Mouse (Mus musculus): ENCODE data around the gene Proser1. TPM values are rescaled to one million over a fixed set of nuclear protein-coding genes. Genes with fewer than 3 reads are reported as not detected.

Gene Proser1
- polyA plus RNA-seq, 1 experiment from 2014 or later = 4.3 TPM

- peaks cover 27% of the 10 kb centered on the region for H3K36me3 ChIP-seq (ENCODE audit: control insufficient read depth, insufficient read depth)
- no peak overlapping the region for H3K4me3 ChIP-seq (ENCODE audit: low read depth, low read length)
- H3K4me2 ChIP-seq (ENCODE audit: low read depth, low read length) = no peak overlapping the region
- H3K9ac ChIP-seq (ENCODE audit: low read depth, low read length) = no peak overlapping the region
- no peak for ATAC-seq (ENCODE audit: low read depth)
- H3K9me3 ChIP-seq (replicated peaks; ENCODE audit: control insufficient read depth, low read length) = no peaks in the 10 kb centered on the region
- 74% methylated on average over 4 of the region's 4 CpGs for WGBS (ENCODE audit: insufficient replicate concordance)
- no peaks in the 10 kb centered on the region for H3K27me3 ChIP-seq (ENCODE audit: control insufficient read depth, insufficient read depth, low read depth, low read length)
- H3K27ac ChIP-seq (ENCODE audit: low read length) = no peak overlapping the region
- H3K4me1 ChIP-seq (ENCODE audit: control insufficient read depth, low read depth, low read length) = peaks cover 2% of the 10 kb centered on the region
Measured at GRCm38 (mm10) chr3:53474179-53474578, 10.7 kb downstream of the Proser1 start.

- Histone ChIP-seq H3K27me3 (ENCODE audit: control insufficient read depth, insufficient read depth, low read depth, low read length) (no peaks in the 10 kb centered on the region), H3K27ac (ENCODE audit: low read length) (no peak overlapping the region), H3K4me1 (ENCODE audit: control insufficient read depth, low read depth, low read length) (no peaks in the 10 kb centered on the region), H3K9me3 (replicated peaks; ENCODE audit: control insufficient read depth, low read length) (no peaks in the 10 kb centered on the region), H3K36me3 (ENCODE audit: control insufficient read depth, insufficient read depth) (peaks cover 27% of the 10 kb centered on the region), H3K4me2 (ENCODE audit: low read depth, low read length) (no peak overlapping the region), H3K9ac (ENCODE audit: low read depth, low read length) (no peak overlapping the region), H3K4me3 (ENCODE audit: low read depth, low read length) (no peak overlapping the region)
- ATAC-seq (ENCODE audit: low read depth) = no peak
- WGBS (ENCODE audit: insufficient replicate concordance) = 40% methylated on average over 6 of the region's 6 CpGs
Measured at GRCm38 (mm10) chr3:53475889-53476288, 12.4 kb downstream of the Proser1 start.

GRCm38 (mm10) chr3:53477468-53477867 is 14.0 kb downstream of the Proser1 start:
- H3K36me3 ChIP-seq (ENCODE audit: control insufficient read depth, insufficient read depth) = peaks cover 23% of the 10 kb centered on the region
- no peak overlapping the region for H3K4me2 ChIP-seq (ENCODE audit: low read depth, low read length)
- H3K27ac ChIP-seq (ENCODE audit: low read length) = no peak overlapping the region
- H3K4me3 ChIP-seq (ENCODE audit: low read depth, low read length) = no peak overlapping the region
- no peaks in the 10 kb centered on the region for H3K9me3 ChIP-seq (replicated peaks; ENCODE audit: control insufficient read depth, low read length)
- WGBS (ENCODE audit: insufficient replicate concordance) = 87% methylated on average over 17 of the region's 17 CpGs
- H3K9ac ChIP-seq (ENCODE audit: low read depth, low read length) = no peak overlapping the region
- H3K4me1 ChIP-seq (ENCODE audit: control insufficient read depth, low read depth, low read length) = no peaks in the 10 kb centered on the region
- no peaks in the 10 kb centered on the region for H3K27me3 ChIP-seq (ENCODE audit: control insufficient read depth, insufficient read depth, low read depth, low read length)
- ATAC-seq (ENCODE audit: low read depth) = no peak

GRCm38 (mm10) chr3:53478419-53479046 is 15.1 kb downstream of the Proser1 start:
- Histone ChIP-seq H3K9ac (ENCODE audit: low read depth, low read length) (no peak overlapping the region), H3K27ac (ENCODE audit: low read length) (no peak overlapping the region), H3K9me3 (replicated peaks; ENCODE audit: control insufficient read depth, low read length) (no peaks in the 10 kb centered on the region), H3K4me3 (ENCODE audit: low read depth, low read length) (no peak overlapping the region), H3K36me3 (ENCODE audit: control insufficient read depth, insufficient read depth) (peaks cover 16% of the 10 kb centered on the region), H3K4me1 (ENCODE audit: control insufficient read depth, low read depth, low read length) (no peaks in the 10 kb centered on the region), H3K4me2 (ENCODE audit: low read depth, low read length) (no peak overlapping the region), H3K27me3 (ENCODE audit: control insufficient read depth, insufficient read depth, low read depth, low read length) (no peaks in the 10 kb centered on the region)
- ATAC-seq (ENCODE audit: low read depth) = no peak
- 86% methylated on average over 30 of the region's 30 CpGs for WGBS (ENCODE audit: insufficient replicate concordance)

- ATAC-seq (ENCODE audit: low read depth) = no peak
- Histone ChIP-seq H3K9ac (ENCODE audit: low read depth, low read length) (no peak overlapping the region), H3K27me3 (ENCODE audit: control insufficient read depth, insufficient read depth, low read depth, low read length) (no peaks in the 10 kb centered on the region), H3K36me3 (ENCODE audit: control insufficient read depth, insufficient read depth) (peaks cover 5% of the 10 kb centered on the region; the same call in 1 of the 2 replicates), H3K27ac (ENCODE audit: low read length) (no peak overlapping the region), H3K4me3 (ENCODE audit: low read depth, low read length) (no peak overlapping the region), H3K4me1 (ENCODE audit: control insufficient read depth, low read depth, low read length) (no peaks in the 10 kb centered on the region; the same call in 1 of the 2 replicates), H3K4me2 (ENCODE audit: low read depth, low read length) (no peak overlapping the region), H3K9me3 (replicated peaks; ENCODE audit: control insufficient read depth, low read length) (no peaks in the 10 kb centered on the region)
- WGBS (ENCODE audit: insufficient replicate concordance) = 52% methylated on average over 8 of the region's 8 CpGs
Measured at GRCm38 (mm10) chr3:53483414-53484059, 20.1 kb downstream of the Proser1 start.

GRCm38 (mm10) chr3:53486561-53486960 is 23.1 kb downstream of the Proser1 start:
- ATAC-seq (ENCODE audit: low read depth) = no peak
- Histone ChIP-seq H3K4me3 (ENCODE audit: low read depth, low read length) (no peak overlapping the region), H3K9me3 (replicated peaks; ENCODE audit: control insufficient read depth, low read length) (no peaks in the 10 kb centered on the region), H3K27ac (ENCODE audit: low read length) (no peak overlapping the region), H3K36me3 (ENCODE audit: control insufficient read depth, insufficient read depth) (peaks cover 5% of the 10 kb centered on the region; the same call in 1 of the 2 replicates), H3K27me3 (ENCODE audit: control insufficient read depth, insufficient read depth, low read depth, low read length) (no peaks in the 10 kb centered on the region), H3K9ac (ENCODE audit: low read depth, low read length) (no peak overlapping the region), H3K4me1 (ENCODE audit: control insufficient read depth, low read depth, low read length) (no peaks in the 10 kb centered on the region; the same call in 1 of the 2 replicates), H3K4me2 (ENCODE audit: low read depth, low read length) (no peak overlapping the region)
- 46% methylated on average over 10 of the region's 10 CpGs for WGBS (ENCODE audit: insufficient replicate concordance)

GRCm38 (mm10) chr3:53486996-53487576 is 23.6 kb downstream of the Proser1 start:
- H3K4me2 ChIP-seq (ENCODE audit: low read depth, low read length) = no peak overlapping the region
- no peak overlapping the region for H3K9ac ChIP-seq (ENCODE audit: low read depth, low read length)

GRCm38 (mm10) chr3:53488353-53488752 is 24.9 kb downstream of the Proser1 start, which contains the start of gene Stoml3:
TSS of gene Stoml3 (plus strand) at chr3:53488653.
- Histone ChIP-seq H3K27ac (ENCODE audit: low read length) (no peak within 1 kb of the TSS), H3K4me1 (ENCODE audit: control insufficient read depth, low read depth, low read length) (no peaks in the 10 kb centered on the region; the same call in 1 of the 2 replicates), H3K4me2 (ENCODE audit: low read depth, low read length) (no peak within 1 kb of the TSS), H3K36me3 (ENCODE audit: control insufficient read depth, insufficient read depth) (no peaks in the 10 kb centered on the region), H3K4me3 (ENCODE audit: low read depth, low read length) (no peak within 1 kb of the TSS), H3K9ac (ENCODE audit: low read depth, low read length) (no peak within 1 kb of the TSS), H3K27me3 (ENCODE audit: control insufficient read depth, insufficient read depth, low read depth, low read length) (no peaks in the 10 kb centered on the region), H3K9me3 (replicated peaks; ENCODE audit: control insufficient read depth, low read length) (no peaks in the 10 kb centered on the region)
- 62% methylated on average over 6 of the region's 6 CpGs for WGBS (ENCODE audit: insufficient replicate concordance)
- ATAC-seq (ENCODE audit: low read depth) = no peak

More at GRCm38 (mm10) chr3:53486996-53487576, 23.6 kb downstream of the Proser1 start:
- WGBS (ENCODE audit: insufficient replicate concordance) = 32% methylated on average over 9 of the region's 9 CpGs
- Histone ChIP-seq H3K36me3 (ENCODE audit: control insufficient read depth, insufficient read depth) (peaks cover 1% of the 10 kb centered on the region; the same call in 1 of the 2 replicates), H3K27ac (ENCODE audit: low read length) (no peak overlapping the region), H3K4me1 (ENCODE audit: control insufficient read depth, low read depth, low read length) (no peaks in the 10 kb centered on the region; the same call in 1 of the 2 replicates), H3K27me3 (ENCODE audit: control insufficient read depth, insufficient read depth, low read depth, low read length) (no peaks in the 10 kb centered on the region), H3K4me3 (ENCODE audit: low read depth, low read length) (no peak overlapping the region), H3K9me3 (replicated peaks; ENCODE audit: control insufficient read depth, low read length) (no peaks in the 10 kb centered on the region)
- ATAC-seq (ENCODE audit: low read depth) = peak; percentile 30; the same call in 1 of the 2 replicates

Measured in liver, embryonic 16.5 days (tissue).